Mouse (Mus musculus) MEL-GATA-1-ER (cell line): Measurements from ENCODE around the gene Camta1.
"Not testable (repeated sequence)": the region's sequence is repeated elsewhere in the genome, so short reads cannot be mapped to it uniquely, and the experiment has no call there.

ENCODE experiments used
- DNase-seq: peaks from one replicate; pipeline ENCODE4 v3.0.0-alpha.2; 2012; ENCODE audit warnings: low read depth; ENCODE audit errors: extremely low read depth

Gene Camta1

DNA sequence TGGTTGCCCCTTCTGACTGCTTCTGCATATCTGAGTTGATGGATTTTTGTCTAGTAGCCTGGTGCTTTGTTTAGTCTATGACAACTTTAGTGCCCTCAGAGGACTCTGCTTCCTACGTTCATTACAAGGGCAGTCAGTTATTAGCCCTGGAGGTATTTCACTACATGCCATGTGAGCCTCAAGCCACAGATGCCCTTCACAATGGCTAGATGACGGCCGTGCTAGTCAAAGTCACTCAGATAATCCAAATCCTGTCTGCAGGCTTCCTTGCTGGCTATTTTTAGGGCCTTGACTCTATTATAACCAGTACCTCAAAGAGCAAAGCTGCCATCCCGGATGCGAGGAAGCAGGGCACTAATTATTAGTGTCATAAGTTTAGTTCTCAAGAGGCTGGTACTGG is 778.6 kb downstream of the Camta1 start:
- DNase-seq, result no peak

DNA sequence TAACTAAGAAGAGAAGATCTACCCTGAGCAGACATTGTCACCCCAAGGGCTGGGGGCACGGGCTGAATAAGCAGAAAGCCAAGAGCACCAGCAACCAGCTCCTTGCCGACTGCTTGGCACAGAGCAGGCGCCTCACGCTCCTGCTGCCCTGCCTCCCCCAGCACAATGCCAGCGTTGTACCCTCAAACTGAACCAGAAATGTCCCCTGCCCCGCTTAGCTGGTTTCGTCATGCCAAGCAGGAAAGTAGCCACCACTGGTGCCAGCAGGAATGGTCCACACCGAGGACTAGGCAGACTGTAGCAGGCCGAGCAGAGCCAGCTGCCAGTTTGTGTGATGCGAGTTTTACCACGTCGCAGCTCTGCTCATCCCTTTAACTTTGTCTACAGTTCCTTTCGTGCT is 779.7 kb downstream of the Camta1 start:
- DNase-seq, result no peak

DNA sequence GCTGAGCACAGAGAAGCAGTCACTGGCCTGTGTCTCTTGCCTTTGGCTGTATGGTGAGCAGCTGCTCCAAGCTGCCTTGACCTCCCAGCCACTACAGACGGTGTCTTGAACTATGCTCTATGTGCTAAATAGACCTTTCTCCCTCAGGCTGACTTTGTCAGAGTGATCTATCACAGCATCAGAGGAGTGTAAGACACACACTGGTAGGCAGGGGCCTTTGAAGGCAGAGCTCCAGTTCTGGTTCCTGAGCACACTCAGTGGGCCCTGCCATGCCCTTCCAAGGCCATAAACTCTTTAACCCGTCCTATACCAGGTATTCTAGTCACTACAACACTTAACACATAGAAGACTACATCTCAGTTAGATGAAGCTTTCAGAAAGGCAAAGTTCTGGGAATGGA is 780.3 kb downstream of the Camta1 start:
- no peak for DNase-seq

DNA sequence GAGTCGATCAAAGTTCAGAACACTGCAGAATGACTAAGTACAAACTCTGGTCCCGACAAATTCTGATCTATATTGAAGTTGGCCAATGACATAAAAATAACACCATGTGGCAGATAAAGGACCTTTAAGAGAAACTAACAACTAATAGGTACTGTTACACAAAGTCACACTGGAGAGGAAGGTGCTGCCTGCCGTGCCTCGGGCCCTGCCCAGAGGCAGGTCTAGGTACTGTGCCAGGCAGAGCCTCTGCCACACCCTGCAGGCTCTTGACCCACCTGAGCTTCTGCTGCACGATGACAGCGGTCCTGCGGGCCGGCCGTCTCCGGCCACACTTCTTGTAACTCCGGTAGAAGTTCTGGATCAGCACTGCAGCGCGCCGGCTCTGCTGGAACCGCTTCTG is 786.9 kb downstream of the Camta1 start:
- DNase-seq, result no peak

DNA sequence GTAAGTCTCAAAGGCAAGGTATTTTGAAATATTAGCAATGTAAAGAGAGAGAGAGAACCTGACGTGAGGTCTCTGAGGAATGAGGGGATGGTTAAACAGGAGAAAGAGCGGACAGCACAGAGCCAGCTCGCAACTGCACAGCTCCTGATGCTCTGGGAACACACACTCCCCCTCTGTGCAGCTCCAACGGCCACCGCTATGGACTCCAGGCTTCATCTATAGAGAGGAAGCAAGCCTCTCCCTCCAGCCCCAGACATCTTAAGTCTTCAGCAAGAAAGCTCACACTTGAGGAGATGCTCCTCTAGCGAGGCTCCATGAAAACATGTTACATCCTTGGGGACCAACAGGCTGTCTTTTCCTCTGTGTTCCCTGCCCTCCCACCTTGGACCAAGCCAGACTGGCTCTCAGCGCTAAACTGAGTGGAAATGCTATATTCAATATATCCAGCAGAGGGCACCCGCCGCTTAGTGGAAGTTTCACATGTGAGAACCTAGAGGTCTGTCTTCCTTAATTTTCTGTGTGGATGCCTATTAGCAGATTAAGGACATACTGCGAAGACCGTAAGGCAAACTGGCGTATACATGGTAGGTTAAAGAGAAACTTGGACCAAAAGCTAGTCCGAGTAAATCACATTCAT is 788.5 kb downstream of the Camta1 start:
- DNase-seq, result no peak

DNA sequence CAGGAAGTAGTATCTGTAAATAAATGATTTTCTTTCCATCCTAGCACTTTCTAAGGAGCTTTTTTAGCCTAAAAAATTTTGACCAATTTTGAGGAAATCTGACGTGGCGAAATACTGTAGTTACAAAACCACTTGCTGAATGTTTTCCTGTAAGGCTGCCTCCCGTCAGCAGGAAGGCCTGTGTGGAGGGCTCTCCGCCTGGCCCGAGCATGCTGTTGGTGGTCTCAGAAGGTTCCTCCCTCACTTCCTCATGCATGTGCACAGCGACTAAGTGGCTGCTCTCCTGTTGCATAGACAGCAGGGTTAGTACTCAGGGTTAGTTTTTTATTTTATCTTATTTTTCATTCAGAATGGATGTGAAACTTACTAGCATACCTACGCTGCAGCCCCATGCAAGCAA is 790.7 kb downstream of the Camta1 start:
- DNase-seq, result no peak

DNA sequence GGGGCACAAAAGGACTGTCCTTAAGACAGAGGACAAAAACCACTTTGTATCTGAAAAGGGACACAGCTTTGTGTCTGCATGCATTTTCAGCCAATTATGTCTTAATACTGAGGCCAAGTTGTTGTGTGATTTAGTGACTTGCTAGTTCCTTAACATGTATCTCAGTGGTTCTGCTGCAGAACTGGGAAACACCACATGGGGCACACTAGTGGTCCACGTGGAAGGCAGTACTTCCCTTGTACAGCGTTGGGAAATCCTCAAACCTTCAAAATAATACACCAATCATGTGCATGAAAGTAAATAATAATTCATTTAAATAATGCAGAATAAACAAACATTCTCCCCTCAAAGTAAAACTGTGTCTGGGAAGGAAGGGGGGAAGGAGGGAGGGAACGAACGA is 792.9 kb downstream of the Camta1 start:
- no peak for DNase-seq

DNA sequence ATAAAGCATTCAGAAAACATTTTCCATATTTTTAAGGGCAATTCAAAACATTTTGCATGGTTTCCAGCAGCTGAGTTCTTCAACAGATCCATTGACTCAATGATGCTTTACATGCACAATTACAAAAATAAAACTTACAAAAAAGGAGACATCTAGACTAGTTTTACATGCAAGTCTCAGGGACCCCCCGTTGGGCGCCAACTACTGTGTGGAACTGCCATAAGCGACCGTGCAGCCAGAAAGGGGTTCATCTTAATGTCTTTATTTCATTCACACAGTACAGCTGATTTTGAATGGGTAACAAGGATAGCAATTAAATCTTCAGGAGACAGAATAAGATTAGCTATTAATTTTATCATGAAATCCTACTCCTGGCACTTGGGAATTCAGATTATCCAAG is 802.1 kb downstream of the Camta1 start:
- no peak for DNase-seq

DNA sequence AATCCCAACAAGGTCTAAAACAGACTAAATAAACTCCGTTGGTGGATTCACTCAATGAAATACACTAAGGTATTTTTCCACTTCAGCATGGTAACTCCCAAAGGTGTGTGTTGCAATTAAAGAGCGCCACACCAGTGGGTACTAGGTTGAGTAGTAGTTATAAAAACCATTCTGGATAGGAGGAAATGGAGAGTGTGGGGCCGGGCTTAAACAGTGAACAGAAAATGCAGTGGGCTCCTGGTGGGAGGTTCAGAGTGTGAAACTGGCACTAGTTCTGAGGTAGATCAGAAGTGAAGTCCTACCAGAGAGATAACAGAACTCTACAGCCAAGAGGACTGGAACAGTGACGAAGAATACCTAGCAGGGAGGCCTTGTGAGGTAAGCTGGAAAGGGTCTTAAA is 803.0 kb downstream of the Camta1 start:
- DNase-seq, result no peak

DNA sequence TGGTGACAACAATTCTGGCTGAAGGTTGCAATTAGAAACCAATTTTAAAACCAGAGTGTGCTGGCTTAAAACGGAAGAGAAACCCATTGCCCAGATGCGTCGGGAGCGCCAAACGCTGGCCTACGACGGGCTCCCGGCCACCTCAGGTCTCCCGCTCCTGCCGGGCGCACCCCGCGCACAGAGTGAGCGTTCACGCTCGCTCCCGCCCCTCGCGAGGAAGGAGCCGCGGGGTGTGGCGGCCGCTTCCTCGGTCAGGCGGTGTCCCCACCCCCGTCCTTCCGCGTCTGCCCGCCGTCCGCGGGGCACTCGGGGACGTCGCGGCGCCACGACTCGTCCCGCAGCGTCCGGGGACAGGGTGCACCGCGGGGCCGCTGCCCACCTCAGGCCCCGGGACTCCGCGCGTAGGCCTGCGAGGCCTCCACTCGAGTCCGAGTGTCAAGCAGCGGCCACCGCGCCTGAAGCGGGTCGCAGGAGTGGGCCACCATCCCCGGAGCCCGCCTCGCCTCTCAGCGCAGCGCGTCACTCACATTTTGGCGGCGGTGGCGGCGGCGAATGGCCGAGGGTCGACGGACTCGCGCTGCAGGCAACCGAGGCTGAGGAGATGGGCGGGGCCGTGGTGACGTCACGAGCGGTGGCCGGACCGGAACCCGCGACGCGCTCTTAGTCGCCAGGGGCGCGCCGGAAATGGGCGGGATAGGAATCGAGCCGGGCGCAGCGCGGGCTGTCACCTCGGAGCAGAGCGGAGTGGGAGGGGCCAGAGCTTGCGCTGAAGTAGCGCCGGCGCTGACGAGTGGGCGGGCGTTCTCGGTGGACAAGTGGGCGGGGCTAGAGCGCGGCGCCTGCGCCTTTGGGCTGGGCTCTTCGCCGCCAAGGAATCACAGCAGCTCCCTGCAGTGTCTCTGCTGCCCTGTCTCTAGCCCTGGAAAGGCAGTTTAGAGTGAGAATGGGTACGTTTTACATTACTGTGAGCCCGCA is 804.0 kb downstream of the Camta1 start, which contains the start of gene Vamp3:
Gene Vamp3 (minus strand): TSS at position 617 of the 975 bp plus-strand sequence.
- DNase-seq, result peak; percentile 72

DNA sequence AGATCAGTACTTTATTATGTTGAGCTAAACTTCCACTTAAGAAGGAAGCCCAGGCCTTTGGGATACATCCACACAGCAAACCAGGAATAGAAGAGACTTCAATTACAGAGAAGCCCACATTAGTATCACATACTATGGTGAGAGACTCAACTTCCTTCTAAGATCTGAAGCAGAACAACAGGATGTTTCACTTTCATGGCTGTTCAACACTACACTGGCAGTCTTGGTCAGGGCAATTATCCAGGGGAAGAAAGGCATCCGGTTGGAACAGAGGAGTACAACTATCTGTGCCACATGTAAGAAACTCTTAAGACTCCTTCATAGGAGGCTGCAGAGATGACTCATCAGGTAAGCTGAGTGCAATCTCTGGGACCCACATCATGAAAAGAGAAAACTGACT is 810.5 kb downstream of the Camta1 start:
- no peak for DNase-seq

DNA sequence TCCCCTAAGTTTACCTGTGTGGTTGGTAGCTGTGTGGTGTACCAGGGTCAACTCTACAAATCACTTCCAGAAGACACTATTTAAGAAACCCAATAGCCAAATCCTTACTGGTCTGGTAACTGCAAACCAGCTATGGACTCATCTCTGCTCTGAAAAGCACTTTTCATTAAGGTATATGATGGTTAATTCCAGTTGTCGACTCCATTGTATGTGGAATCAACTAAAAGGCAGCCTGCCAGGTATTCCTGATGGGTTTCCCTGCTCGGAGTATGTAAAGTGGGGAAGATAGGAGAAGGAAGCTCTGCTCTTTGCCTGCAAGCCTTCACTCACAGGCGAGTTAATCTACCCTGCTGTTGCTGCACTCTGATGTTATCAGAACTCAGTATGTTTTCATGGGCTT is 815.2 kb downstream of the Camta1 start:
- DNase-seq, result no peak

DNA sequence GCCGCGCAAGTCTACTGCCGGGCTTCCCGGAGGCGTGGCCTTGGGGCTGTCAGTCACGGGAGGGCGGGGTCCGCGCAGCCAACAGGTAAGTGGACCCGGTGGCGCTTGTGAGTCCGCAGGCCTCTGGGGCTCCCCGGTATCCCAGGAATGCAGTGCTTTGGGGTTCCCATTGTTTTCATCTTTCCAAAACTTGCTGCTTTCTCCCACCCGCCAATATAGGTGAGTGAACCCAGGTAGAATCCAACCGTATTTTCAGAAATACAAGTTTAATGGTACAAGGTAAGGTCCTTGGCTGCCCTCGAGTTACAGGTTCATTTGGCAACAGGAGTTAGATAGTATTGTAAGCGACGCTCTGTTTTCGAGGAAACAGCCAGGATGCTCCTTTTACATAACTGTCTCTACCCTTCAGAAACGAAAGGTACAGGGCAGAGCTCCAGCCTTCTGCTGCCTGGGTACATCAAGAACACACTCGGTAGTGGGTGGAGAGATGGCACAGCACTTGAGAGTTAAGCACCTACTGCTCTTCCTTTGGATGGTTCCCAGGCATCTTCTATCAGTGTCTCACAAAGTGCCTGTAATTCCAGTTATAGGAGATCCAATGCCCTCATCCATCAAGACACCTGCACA is 816.6 kb downstream of the Camta1 start:
- no peak for DNase-seq

DNA sequence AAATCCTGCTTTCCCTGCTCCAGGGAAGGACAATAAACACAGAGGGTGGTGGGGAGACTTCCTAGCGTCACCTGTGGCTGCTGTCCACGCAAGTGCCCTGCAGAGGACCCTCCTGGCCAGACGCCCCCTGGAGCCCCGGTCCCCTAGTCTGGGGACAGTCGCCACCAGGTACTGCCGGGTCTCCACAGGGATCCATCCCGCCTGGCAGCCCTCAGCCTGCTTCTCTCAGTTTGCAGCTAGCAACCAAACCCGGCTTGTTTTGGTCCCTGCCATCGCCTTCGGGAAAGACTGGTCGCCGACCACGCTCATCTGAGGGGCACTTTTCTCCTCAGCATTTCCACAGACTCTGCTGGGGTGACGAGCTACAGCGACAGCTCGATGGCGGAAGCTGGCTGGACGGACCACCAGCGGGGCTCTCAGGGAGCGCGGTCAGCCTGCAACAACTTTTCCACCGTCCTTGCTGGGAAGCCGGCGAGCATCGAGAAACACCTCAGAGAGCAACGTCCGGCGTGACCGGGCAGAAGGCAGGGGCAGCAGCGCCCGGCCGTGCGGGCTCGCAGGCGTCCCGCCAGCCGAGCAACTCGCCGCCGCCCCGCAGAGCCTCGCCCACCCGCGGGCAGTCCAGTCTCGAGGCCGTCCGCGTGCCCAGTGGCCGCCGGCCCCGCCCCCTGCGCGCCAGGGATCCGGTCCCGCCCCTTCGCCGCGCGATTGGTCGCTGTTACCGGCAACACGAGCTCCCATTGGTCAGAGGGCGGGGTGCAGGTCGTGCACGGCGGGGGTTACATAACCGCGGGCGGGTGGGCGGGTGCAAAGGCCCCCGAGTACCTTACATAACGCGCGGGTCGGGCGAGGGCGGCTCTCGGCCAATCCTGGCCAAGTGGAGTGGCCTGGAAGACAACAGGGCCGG is 817.4 kb downstream of the Camta1 start, which contains the start of gene Per3:
Gene Per3 (minus strand): TSS at position 629 of the 907 bp plus-strand sequence.
- DNase-seq, result peak; percentile 73

DNA sequence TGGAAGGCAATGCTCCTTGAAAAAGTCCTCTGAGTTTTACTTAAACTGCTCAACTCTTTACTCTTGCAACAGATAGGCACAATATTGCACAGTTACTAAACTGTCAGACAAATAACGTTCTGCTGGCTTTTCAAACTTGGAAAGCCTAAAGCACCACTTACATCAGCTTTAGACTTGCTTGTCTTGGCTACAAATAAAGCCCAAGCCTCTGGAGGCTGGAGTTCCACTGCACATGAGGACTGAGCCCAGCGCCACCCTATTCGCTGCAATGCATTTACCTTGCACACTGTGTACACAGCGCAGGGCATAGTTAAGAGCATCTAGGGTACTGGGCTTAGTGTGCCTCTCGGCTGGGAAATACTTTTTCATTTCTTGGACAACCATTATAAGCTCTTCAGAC is 818.4 kb downstream of the Camta1 start:
- no peak for DNase-seq

DNA sequence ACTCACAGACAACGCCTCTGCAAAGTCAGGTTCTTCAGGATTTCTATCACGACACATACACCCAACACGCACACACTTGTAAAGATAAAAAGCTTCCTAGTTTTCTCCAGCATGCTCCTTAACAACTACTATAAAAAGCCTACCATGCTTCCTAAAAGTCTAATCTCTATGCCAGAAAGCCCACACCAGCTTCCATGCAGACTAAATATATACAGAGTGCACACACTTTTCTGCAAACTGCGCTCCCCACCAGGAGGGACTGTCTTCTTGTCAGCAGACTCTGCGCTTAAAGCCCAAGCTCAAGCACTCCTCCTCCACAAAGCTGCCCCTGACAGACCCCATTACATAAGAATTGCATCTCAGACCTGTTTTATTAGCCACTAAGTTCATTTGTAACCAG is 820.2 kb downstream of the Camta1 start:
- no peak for DNase-seq

DNA sequence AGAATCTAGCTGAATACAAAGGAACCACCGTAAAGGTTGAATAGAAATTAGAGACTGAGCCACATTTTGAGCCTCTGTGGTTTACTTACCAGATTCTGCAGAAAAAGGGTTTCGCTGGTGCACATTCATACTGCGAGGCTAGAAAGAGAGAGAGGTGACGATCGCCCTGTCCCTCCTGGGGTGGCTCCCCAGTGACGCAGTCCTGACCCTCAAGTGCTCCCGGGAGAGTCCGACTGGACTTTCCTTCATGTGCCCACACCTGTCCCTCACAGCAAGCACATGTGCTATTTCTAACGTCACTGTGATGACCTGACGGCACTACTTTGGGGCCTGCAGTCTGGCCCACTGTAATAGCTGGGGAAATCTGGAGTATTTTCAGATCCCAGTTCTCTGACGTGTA is 823.9 kb downstream of the Camta1 start:
- no peak for DNase-seq

DNA sequence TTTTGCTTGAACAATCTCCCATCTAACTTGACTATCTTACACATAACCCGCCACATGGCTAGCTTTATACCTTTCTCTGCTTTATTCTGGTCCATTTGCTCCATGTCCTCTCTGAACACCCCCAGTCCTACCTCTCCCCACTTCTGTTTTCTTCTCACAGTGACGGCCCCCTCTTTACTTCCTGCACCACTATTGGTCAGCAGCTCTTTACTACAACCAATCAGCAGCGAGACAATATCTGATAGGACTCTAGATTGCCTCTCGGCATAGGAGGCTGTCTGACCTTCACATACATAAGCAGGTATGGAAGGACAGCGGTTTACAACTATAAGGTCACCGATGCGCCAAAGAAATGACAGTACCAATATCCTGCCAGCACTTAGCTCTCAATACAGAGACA is 825.2 kb downstream of the Camta1 start:
- DNase-seq, result no peak

DNA sequence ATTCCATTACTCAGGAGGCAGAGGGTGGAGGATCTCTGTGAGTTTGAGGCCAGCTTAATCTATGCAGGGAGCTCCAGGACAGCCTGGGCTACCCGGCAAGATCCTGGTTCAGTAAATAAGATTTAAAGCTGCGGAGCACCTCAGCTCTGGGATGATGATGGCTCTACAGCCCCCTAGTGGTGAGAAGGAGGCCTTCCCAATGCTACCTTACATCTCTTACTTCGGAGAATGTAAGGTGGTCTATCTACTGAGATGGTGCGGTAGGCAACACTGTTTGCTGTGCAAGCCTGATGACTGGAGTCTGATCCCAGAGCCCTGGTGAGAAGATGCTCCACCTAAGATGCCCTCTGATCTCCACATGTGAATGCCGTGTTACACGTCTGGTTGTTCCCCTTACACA is 834.7 kb downstream of the Camta1 start:
- DNase-seq, result no peak

DNA sequence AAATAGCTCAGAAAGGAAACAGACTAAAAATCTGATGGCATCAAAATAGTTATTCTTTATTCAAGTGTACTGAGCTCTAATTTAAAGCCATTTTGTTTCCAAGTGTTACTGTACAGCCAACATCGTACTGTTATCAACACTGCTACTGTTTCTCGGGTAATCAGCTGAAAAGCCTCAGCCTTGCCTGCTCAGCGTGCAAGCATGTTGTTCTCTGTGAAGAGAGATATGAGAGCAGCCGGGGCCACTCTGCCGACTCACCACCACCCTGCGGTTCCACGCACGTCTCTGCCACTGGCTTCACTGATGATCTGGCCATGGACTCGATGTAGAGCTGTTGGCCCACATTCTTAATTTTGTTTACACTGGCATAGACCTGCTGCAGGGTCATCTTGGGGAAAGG is 837.5 kb downstream of the Camta1 start:
- no peak for DNase-seq

DNA sequence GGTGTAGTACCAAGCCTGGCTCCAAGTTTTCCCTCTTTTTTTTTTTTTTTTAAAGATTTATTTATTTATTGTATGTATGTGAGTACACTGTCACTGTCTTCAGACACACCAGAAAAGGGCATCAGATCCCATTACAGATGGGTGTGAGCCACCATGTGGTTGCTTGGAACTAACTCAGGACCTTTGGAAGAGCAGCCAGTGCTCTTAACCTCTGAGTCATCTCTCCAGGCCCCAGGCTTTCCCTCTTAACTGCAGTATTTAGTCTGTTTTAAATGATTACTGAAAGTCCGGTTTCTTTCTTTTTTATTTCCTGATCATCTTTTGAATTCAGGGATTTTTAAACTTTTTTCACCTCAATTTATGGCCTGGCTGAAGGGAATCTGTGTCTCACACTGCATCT is 844.3 kb downstream of the Camta1 start:
- DNase-seq, result not testable (repeated sequence)
